Mouse (Mus musculus) ES-Bruce4 (cell line): Measurements from ENCODE around the gene C1ql3. TPM values are rescaled to one million over a fixed set of nuclear protein-coding genes. Genes with fewer than 3 reads are reported as not detected.

Experiments
- H3K27ac ChIP-seq: 2 replicates; pipeline ENCODE4 v1.5.1; 2012; ENCODE audit warnings: low read length, inconsistent platforms; ENCODE audit not compliant: insufficient read depth
- H3K27me3 ChIP-seq: 2 replicates; pipeline ENCODE4 v1.6.1; 2012; ENCODE audit warnings: mild to moderate bottlenecking, low read length, inconsistent platforms; ENCODE audit not compliant: control insufficient read depth, poor library complexity, insufficient read depth, severe bottlenecking
- H3K36me3 ChIP-seq: 2 replicates; pipeline ENCODE4 v1.6.1; 2012; ENCODE audit warnings: inconsistent platforms, mild to moderate bottlenecking, low read length, moderate library complexity; ENCODE audit not compliant: control insufficient read depth, poor library complexity, insufficient read depth, severe bottlenecking
- H3K4me1 ChIP-seq: one replicate; pipeline ENCODE4 v1.8.1; 2011; ENCODE audit warnings: low read length; ENCODE audit not compliant: control insufficient read depth, insufficient read depth
- H3K4me3 ChIP-seq: 2 replicates; pipeline ENCODE4 v1.5.1; 2011; ENCODE audit warnings: low read depth, mild to moderate bottlenecking, low read length
- H3K9ac ChIP-seq: 2 replicates; pipeline ENCODE4 v1.6.1; 2012; ENCODE audit warnings: low read depth, mild to moderate bottlenecking, inconsistent platforms; ENCODE audit not compliant: poor library complexity, severe bottlenecking
- H3K9me3 ChIP-seq: replicated peaks from 2 replicates; pipeline ENCODE4 v1.6.1; 2012; ENCODE audit warnings: mild to moderate bottlenecking, low read length, inconsistent platforms; ENCODE audit not compliant: control insufficient read depth, poor library complexity, insufficient read depth, severe bottlenecking
- CTCF ChIP-seq: IDR thresholded peaks from one replicate; pipeline ENCODE4 v1.8.1; 2011; ENCODE audit warnings: low read depth, low read length
- EP300 ChIP-seq: IDR thresholded peaks from 2 replicates; pipeline ENCODE4 v1.6.1; 2011; ENCODE audit warnings: low read depth, low read length; ENCODE audit not compliant: insufficient read depth
- POLR2A ChIP-seq: IDR thresholded peaks from one replicate; pipeline ENCODE4 v1.8.1; 2011; ENCODE audit warnings: low read length; ENCODE audit not compliant: insufficient read depth
- polyA plus RNA-seq: library from polyadenylated mRNA; stranded (reverse); fragments of >200 nt; gene quantifications from 2 replicates; pipeline ENCODE4 v1.2.4, GENCODE M21; 2011; ENCODE audit warnings: low read depth; ENCODE audit not compliant: missing spikeins, insufficient read depth, insufficient read length

The C1ql3 gene
- polyA plus RNA-seq: not detected in 2 replicates

GRCm38 (mm10) chr2:13011472-13011871, at the start of gene C1ql3:
Gene C1ql3 (minus strand): TSS chr2:13011806.
- H3K27me3 ChIP-seq: peaks cover 17% of the 10 kb centered on the region
- H3K36me3 ChIP-seq: no peaks in the 10 kb centered on the region
- no peak for TF ChIP-seq POLR2A
- no peaks in the 10 kb centered on the region for H3K4me1 ChIP-seq
- H3K4me3 ChIP-seq: peak within 1 kb of the TSS; percentile 62
- H3K9me3 ChIP-seq: no peaks in the 10 kb centered on the region
- H3K27ac ChIP-seq: no peak within 1 kb of the TSS
- peak within 1 kb of the TSS; percentile 44 for H3K9ac ChIP-seq

DNA sequence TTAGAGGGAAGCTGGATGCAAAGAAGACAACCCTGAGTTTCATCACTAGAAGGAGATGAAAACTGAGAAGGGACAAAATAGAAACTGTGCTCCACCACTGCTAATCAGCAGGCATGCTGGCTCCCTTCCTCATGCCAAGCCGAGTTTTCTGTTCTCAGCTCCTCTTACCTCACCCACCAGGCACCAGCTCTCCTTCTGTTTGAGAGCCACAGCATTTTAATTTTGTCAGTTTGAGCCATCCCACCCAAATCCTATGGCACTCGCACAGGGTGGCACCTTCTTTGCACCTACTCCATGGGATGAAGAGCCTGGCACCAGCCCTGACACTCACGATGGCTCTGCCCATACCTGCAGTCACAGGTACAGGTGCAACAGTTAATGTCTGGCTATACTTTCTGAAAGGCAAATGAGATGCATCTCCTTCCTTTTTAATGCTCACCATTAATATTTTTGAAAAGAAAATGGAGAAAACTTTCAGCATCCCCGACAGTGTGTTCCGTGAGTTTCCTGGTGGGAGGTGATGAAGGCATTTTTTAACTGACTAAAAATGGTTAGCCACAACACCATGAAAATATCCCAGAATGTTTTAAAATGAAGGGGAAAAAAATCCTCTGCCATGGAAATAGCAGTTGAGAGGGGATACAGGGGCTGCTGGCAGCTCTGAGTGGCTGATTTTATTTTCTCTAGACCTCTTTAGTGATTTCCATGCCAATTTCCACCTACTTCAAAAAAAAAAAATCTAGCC, 49.0 kb upstream of the C1ql3 start:
- Histone ChIP-seq H3K4me1 (no peaks in the 10 kb centered on the region), H3K27me3 (no peaks in the 10 kb centered on the region), H3K27ac (no peak overlapping the region), H3K9ac (no peak overlapping the region), H3K9me3 (no peaks in the 10 kb centered on the region), H3K4me3 (no peak overlapping the region), H3K36me3 (no peaks in the 10 kb centered on the region)
- TF ChIP-seq CTCF (no peak), POLR2A (no peak), EP300 (no peak)

DNA sequence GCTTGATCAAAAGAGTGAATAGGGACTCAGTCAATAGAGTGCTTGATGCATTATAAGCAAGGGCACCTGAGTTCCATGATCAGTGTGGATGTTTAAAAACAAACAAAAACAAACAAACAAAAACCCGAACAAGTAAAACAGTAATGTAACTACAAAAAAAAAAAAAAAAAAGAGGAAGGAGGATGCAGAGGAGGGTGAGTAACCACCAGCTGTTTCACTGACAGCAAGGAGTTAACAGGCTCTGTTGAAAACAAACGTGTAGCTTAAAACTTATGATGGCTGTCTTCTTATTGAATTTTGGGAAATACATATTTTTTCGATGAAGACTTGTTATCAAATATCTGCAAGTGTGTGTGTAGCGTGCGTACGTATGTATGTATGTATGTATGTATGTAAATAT, 37.0 kb upstream of the C1ql3 start:
- Histone ChIP-seq H3K27me3 (no peaks in the 10 kb centered on the region), H3K4me3 (no peak overlapping the region), H3K9ac (no peak overlapping the region), H3K36me3 (no peaks in the 10 kb centered on the region), H3K27ac (no peak overlapping the region), H3K9me3 (no peaks in the 10 kb centered on the region), H3K4me1 (peaks cover 1% of the 10 kb centered on the region)
- TF ChIP-seq EP300: no peak
- TF ChIP-seq POLR2A: no peak
- TF ChIP-seq CTCF: no peak

DNA sequence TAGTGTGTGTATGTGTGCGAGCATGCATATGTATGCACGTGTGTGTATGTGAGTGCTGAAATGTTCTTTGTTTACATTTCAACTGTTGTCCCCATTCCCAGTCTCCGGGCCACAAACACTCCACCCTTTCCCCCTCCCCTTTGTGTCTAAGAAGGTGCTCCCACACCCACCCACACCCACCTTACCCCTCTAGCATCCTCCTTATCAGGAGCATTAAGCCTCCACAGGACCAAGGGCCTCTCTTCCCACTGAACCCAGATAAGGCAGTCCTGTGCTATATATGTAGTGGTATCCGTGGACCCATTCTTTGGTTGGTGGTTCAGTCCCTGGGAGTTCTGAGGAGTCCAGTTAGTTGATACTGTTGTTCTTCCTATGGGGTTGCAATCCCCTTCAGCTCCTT, 32.9 kb upstream of the C1ql3 start:
- no peaks in the 10 kb centered on the region for H3K27me3 ChIP-seq
- no peaks in the 10 kb centered on the region for H3K9me3 ChIP-seq
- H3K9ac ChIP-seq: no peak overlapping the region
- peaks cover 1% of the 10 kb centered on the region for H3K4me1 ChIP-seq
- H3K27ac ChIP-seq: no peak overlapping the region
- TF ChIP-seq EP300 (no peak), POLR2A (no peak), CTCF (no peak)
- no peaks in the 10 kb centered on the region for H3K36me3 ChIP-seq
- H3K4me3 ChIP-seq: no peak overlapping the region

DNA sequence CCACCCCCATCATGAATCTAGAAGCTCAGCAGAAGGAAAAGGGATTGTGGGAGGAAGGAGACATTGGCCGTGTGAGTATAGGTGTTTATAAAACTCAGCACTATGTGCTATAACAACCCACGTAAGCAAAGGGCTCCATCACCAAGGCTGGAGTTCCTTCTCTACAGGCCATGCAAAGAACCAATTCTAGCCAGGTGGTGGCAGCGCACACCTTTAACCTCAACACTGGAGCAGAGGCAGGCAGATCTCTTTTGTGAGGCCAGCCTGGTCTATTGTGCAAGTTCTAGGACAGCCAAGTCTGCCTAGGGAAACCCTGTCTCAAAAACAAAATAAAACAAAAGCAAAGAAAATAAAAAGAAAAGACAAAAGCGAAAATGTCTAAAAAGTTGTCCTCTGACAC, 28.2 kb upstream of the C1ql3 start:
- Histone ChIP-seq H3K36me3 (no peaks in the 10 kb centered on the region), H3K27me3 (no peaks in the 10 kb centered on the region), H3K4me1 (no peaks in the 10 kb centered on the region), H3K4me3 (no peak overlapping the region), H3K27ac (no peak overlapping the region), H3K9me3 (no peaks in the 10 kb centered on the region), H3K9ac (no peak overlapping the region)
- TF ChIP-seq CTCF: peak; percentile 43
- TF ChIP-seq EP300: no peak
- TF ChIP-seq POLR2A: no peak

DNA sequence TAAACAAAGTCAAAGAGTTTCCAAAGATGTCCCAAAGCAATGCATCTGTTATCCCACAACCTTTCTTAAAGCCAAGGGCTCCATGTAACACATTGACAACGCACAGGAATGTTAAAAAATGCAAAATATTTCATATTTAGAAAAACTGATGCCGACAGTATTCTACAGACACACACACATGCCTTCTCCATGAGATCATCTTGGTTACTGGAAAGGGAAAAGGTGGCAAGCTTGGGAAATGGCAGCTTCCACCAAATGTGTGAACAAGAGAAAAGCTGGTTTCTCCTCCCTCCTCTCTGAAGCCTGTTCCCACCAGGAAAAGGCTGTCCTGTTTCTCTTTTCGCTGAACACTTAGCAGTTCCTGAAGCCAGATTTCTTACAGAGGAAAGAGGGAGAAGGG, 27.2 kb upstream of the C1ql3 start:
- Histone ChIP-seq H3K27me3 (no peaks in the 10 kb centered on the region), H3K4me3 (no peak overlapping the region), H3K27ac (no peak overlapping the region), H3K9me3 (no peaks in the 10 kb centered on the region), H3K4me1 (no peaks in the 10 kb centered on the region), H3K36me3 (no peaks in the 10 kb centered on the region), H3K9ac (no peak overlapping the region)
- no peak for TF ChIP-seq POLR2A
- TF ChIP-seq CTCF: no peak
- TF ChIP-seq EP300: no peak
